Mouse (Mus musculus) hindbrain, embryonic 11.5 days (tissue): ENCODE data around the gene Rasa3. TPM values are rescaled to one million over a fixed set of nuclear protein-coding genes. Genes with fewer than 3 reads are reported as not detected.

Experiments used
- ATAC-seq: fragments of 200-750 bp; cut with Nextera tagmentation; 2 replicates; pipeline ENCODE4 v1.8.0; 2017; ENCODE audit warnings: mild to moderate bottlenecking, moderate TSS enrichment, moderate library complexity; ENCODE audit not compliant: low FRiP score
- DNase-seq: peaks from one replicate; pipeline ENCODE4 v3.0.0-alpha.2; 2015; ENCODE audit warnings: low spot score
- H3K27ac ChIP-seq: fragments of 300-500 bp; sonication (generic); 2 replicates; pipeline ENCODE4 v1.5.1; 2014; ENCODE audit warnings: mild to moderate bottlenecking, low read depth, low read length
- H3K27me3 ChIP-seq: fragments of 300-500 bp; sonication (generic); 2 replicates; pipeline ENCODE4 v1.6.1; 2014; ENCODE audit warnings: mild to moderate bottlenecking, low read length, moderate library complexity, mixed read lengths; ENCODE audit not compliant: control insufficient read depth, insufficient read depth
- H3K36me3 ChIP-seq: fragments of 300-500 bp; sonication (generic); 2 replicates; pipeline ENCODE4 v1.6.1; 2014; ENCODE audit warnings: mild to moderate bottlenecking, low read length, moderate library complexity, mixed read lengths; ENCODE audit not compliant: control insufficient read depth, insufficient read depth
- H3K4me1 ChIP-seq: fragments of 300-500 bp; sonication (generic); replicated peaks from 2 replicates; pipeline ENCODE4 v1.6.1; 2014; ENCODE audit warnings: low read length, mixed read lengths; ENCODE audit not compliant: control insufficient read depth, insufficient read depth
- H3K4me2 ChIP-seq: fragments of 300-500 bp; sonication (generic); replicated peaks from 2 replicates; pipeline ENCODE4 v1.6.1; 2014; ENCODE audit warnings: mild to moderate bottlenecking, low read depth, low read length
- H3K4me3 ChIP-seq: fragments of 300-500 bp; sonication (generic); 2 replicates; pipeline ENCODE4 v1.5.1; 2014; ENCODE audit warnings: low read depth, low read length
- H3K9ac ChIP-seq: fragments of 300-500 bp; sonication (generic); 2 replicates; pipeline ENCODE4 v1.6.1; 2014; ENCODE audit warnings: low read depth, low read length
- H3K9me3 ChIP-seq: fragments of 300-500 bp; sonication (generic); 2 replicates; pipeline ENCODE4 v1.6.1; 2016; ENCODE audit warnings: low read length; ENCODE audit not compliant: control insufficient read depth
- WGBS: fragments of 180-500 bp; shearing (Covaris S2); extraction: QIAGEN DNeasy Blood & Tissue Kit; methylation state at CpG from one replicate; pipeline ENCODE4 v1.1.7; 2014; 5-methylcytosine and 5-hydroxymethylcytosine counted together
- polyA plus RNA-seq: library from polyadenylated mRNA; unstranded; fragments of >200 nt; fragmentation: Nextera tagmentation; extraction: Ambion mirVana; gene quantifications from 2 replicates; pipeline ENCODE4 v1.2.1, GENCODE M21; 2014

The Rasa3 gene
- polyA plus RNA-seq, 1 experiment from 2014 or later = 19.4 TPM

GRCm38 (mm10) chr8:13557526-13557925 is 119.9 kb downstream of the Rasa3 start:
- WGBS = 81% methylated on average over 2 of the region's 2 CpGs
- DNase-seq (no peak), ATAC-seq (no peak)
- no peak overlapping the region for H3K4me2 ChIP-seq
- no peak overlapping the region for H3K27ac ChIP-seq
- no peaks in the 10 kb centered on the region for H3K36me3 ChIP-seq
- no peak overlapping the region for H3K9ac ChIP-seq
- no peaks in the 10 kb centered on the region for H3K27me3 ChIP-seq
- no peaks in the 10 kb centered on the region for H3K9me3 ChIP-seq
- H3K4me3 ChIP-seq = no peak overlapping the region
- H3K4me1 ChIP-seq = no peaks in the 10 kb centered on the region

GRCm38 (mm10) chr8:13551574-13551830 is 125.9 kb downstream of the Rasa3 start:
- H3K9me3 ChIP-seq = no peaks in the 10 kb centered on the region
- no peak overlapping the region for H3K9ac ChIP-seq
- H3K27me3 ChIP-seq = no peaks in the 10 kb centered on the region
- H3K4me3 ChIP-seq = no peak overlapping the region
- ATAC-seq = no peak
- DNase-seq = no peak
- no peak overlapping the region for H3K4me2 ChIP-seq
- WGBS = 87% methylated on average over 6 of the region's 6 CpGs
- H3K36me3 ChIP-seq = no peaks in the 10 kb centered on the region
- no peak overlapping the region for H3K27ac ChIP-seq
- no peaks in the 10 kb centered on the region for H3K4me1 ChIP-seq

DNA sequence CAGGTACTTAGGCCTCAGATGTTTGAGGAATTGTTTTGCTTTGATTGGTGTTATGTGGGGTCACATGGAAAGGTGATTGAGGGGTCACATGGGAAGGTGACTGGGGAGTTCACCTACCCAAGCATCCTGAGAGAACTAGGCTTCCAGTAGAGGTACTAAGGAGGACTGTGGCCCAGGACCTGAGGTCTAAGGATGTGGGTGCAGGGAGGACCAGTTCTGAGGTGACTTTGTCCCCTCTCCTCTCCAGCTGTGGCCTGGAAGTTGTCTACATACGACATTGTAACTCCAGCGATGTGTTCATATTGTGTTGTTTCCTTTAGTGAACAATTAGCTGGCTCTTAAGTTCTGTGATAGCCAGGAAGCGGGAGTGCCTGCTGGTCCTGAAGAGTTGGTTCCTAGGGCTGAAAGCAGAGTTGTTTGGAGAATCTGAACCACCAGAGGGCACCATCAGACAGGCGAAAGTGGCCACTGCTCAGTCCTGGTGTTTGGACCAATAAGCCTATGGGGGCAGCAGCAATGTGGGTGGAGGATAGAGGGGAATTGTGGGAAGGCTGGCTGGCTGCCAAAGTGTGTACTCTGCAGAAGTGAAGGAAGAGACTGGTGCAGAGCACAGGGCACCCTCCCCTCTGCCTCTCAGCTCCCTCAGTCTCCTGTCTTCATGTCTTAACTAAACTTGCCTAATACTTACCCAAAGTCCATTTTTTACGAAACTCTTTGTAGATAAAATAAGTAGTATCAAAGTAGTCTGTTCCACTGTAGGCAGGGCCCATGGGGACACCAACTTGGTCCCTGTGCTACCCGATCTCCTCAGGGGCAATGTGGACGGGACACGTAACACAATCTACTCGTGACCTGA is 126.5 kb downstream of the Rasa3 start:
- DNase-seq (peak; percentile 92), ATAC-seq (peak; percentile 86)
- no peak overlapping the region for H3K27ac ChIP-seq
- 53% methylated on average over 9 of the region's 9 CpGs for WGBS
- H3K4me2 ChIP-seq = no peak overlapping the region
- no peaks in the 10 kb centered on the region for H3K36me3 ChIP-seq
- H3K9ac ChIP-seq = no peak overlapping the region
- H3K9me3 ChIP-seq = no peaks in the 10 kb centered on the region
- H3K27me3 ChIP-seq = no peaks in the 10 kb centered on the region
- H3K4me3 ChIP-seq = no peak overlapping the region
- H3K4me1 ChIP-seq = no peaks in the 10 kb centered on the region

GRCm38 (mm10) chr8:13548831-13549230 is 128.6 kb downstream of the Rasa3 start:
- Histone ChIP-seq H3K27me3 (no peaks in the 10 kb centered on the region), H3K9ac (no peak overlapping the region), H3K27ac (no peak overlapping the region), H3K4me2 (no peak overlapping the region), H3K36me3 (no peaks in the 10 kb centered on the region), H3K4me3 (no peak overlapping the region), H3K9me3 (no peaks in the 10 kb centered on the region), H3K4me1 (no peaks in the 10 kb centered on the region)
- ATAC-seq (no peak), DNase-seq (no peak)
- 67% methylated on average over 9 of the region's 9 CpGs for WGBS

GRCm38 (mm10) chr8:13548235-13548634 is 129.2 kb downstream of the Rasa3 start:
- H3K36me3 ChIP-seq = no peaks in the 10 kb centered on the region
- WGBS = 58% methylated on average over 4 of the region's 4 CpGs

GRCm38 (mm10) chr8:13546421-13546820 is 131.0 kb downstream of the Rasa3 start:
- 86% methylated on average over 4 of the region's 4 CpGs for WGBS
- no peaks in the 10 kb centered on the region for H3K27me3 ChIP-seq
- H3K4me1 ChIP-seq = no peaks in the 10 kb centered on the region
- no peak overlapping the region for H3K4me2 ChIP-seq
- ATAC-seq (no peak), DNase-seq (no peak)
- H3K9ac ChIP-seq = no peak overlapping the region
- no peaks in the 10 kb centered on the region for H3K9me3 ChIP-seq
- no peak overlapping the region for H3K4me3 ChIP-seq
- H3K27ac ChIP-seq = no peak overlapping the region
- H3K36me3 ChIP-seq = no peaks in the 10 kb centered on the region

More at GRCm38 (mm10) chr8:13548235-13548634, 129.2 kb downstream of the Rasa3 start:
- DNase-seq = peak; percentile 11
- Histone ChIP-seq H3K4me1 (no peaks in the 10 kb centered on the region), H3K9ac (no peak overlapping the region), H3K4me3 (no peak overlapping the region), H3K4me2 (no peak overlapping the region), H3K27me3 (no peaks in the 10 kb centered on the region), H3K27ac (no peak overlapping the region), H3K9me3 (no peaks in the 10 kb centered on the region)
- no peak for ATAC-seq

DNA sequence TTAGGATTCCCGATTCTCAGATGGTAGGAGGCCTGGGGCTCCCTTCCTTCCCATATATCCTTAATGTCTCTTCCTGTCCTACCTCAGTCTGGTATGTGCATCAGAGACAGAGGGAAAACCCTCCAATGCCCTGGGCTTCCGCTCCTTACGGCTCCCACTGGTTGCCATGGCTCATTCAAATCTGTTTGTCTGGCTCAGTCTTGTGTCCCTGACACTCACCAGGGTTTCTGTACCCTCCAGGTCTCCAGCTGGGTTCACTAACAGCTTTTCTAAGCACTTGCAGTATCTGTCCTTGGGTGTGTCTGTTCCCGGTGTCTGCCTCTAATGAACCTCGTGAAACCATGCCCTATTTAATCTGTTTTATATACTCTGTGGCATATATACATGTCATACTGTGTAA is 135.9 kb downstream of the Rasa3 start:
- H3K36me3 ChIP-seq = no peaks in the 10 kb centered on the region
- ATAC-seq = no peak

GRCm38 (mm10) chr8:13540122-13540521 is 137.3 kb downstream of the Rasa3 start:
- no peaks in the 10 kb centered on the region for H3K27me3 ChIP-seq
- no peak overlapping the region for H3K27ac ChIP-seq
- ATAC-seq = no peak
- H3K4me2 ChIP-seq = no peak overlapping the region
- no peak overlapping the region for H3K9ac ChIP-seq
- H3K9me3 ChIP-seq = no peaks in the 10 kb centered on the region
- H3K36me3 ChIP-seq = no peaks in the 10 kb centered on the region
- 91% methylated on average over 5 of the region's 5 CpGs for WGBS
- H3K4me1 ChIP-seq = no peaks in the 10 kb centered on the region
- H3K4me3 ChIP-seq = no peak overlapping the region
- DNase-seq = no peak

More for the DNA sequence above, 135.9 kb downstream of the Rasa3 start:
- H3K9me3 ChIP-seq = no peaks in the 10 kb centered on the region
- H3K4me3 ChIP-seq = no peak overlapping the region
- no peaks in the 10 kb centered on the region for H3K27me3 ChIP-seq
- DNase-seq = no peak
- H3K27ac ChIP-seq = no peak overlapping the region
- no peaks in the 10 kb centered on the region for H3K4me1 ChIP-seq
- H3K9ac ChIP-seq = no peak overlapping the region
- 75% methylated on average over 5 of the region's 5 CpGs for WGBS
- H3K4me2 ChIP-seq = no peak overlapping the region

DNA sequence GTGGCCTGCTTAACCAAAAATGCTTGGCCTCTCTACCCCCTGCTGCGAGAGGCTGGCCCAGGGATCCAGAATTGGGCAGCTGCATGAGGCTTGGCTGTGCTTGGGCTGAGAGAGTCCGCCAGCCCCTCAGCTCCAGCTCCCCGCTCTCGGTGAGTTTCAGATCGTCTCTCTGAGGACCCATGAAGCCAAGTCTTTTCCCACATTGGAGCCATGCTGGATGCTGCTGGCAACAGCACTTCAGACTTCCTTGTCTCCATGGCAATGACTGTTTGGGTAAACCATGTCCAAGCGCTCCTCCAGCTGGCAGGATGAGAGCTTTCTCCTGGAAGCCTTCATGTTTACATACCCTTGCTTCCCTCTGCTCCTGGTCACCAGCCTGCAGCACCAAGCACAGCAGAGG is 138.6 kb downstream of the Rasa3 start:
- no peak overlapping the region for H3K9ac ChIP-seq
- DNase-seq = no peak
- no peak overlapping the region for H3K4me2 ChIP-seq
- H3K4me1 ChIP-seq = no peaks in the 10 kb centered on the region
- H3K4me3 ChIP-seq = no peak overlapping the region
- no peaks in the 10 kb centered on the region for H3K9me3 ChIP-seq
- H3K27me3 ChIP-seq = no peaks in the 10 kb centered on the region
- ATAC-seq = no peak
- H3K36me3 ChIP-seq = no peaks in the 10 kb centered on the region
- no peak overlapping the region for H3K27ac ChIP-seq
- 75% methylated on average over 6 of the region's 6 CpGs for WGBS
